Mouse (Mus musculus) liver, embryonic 15.5 days (tissue): ENCODE results near the gene 9230112D13Rik. TPM values are rescaled to one million over a fixed set of nuclear protein-coding genes. Genes with fewer than 3 reads are reported as not detected.

Experiments used
- ATAC-seq: fragments of 200-750 bp; cut with Nextera tagmentation; 2 replicates; pipeline ENCODE4 v1.8.0; 2017; ENCODE audit warnings: moderate number of reproducible peaks, mild to moderate bottlenecking, moderate library complexity; ENCODE audit not compliant: insufficient read depth
- H3K27ac ChIP-seq: fragments of 300-500 bp; sonication (generic); replicated peaks from 2 replicates; pipeline ENCODE4 v1.5.1; 2015; ENCODE audit warnings: mild to moderate bottlenecking, inconsistent platforms
- H3K27me3 ChIP-seq: fragments of 300-500 bp; sonication (generic); 2 replicates; pipeline ENCODE4 v1.6.1; 2015; ENCODE audit warnings: mild to moderate bottlenecking, inconsistent platforms
- H3K36me3 ChIP-seq: fragments of 300-500 bp; sonication (generic); replicated peaks from 2 replicates; pipeline ENCODE4 v1.6.1; 2015; ENCODE audit warnings: moderate library complexity, mild to moderate bottlenecking, inconsistent platforms
- H3K4me1 ChIP-seq: fragments of 300-500 bp; sonication (generic); replicated peaks from 2 replicates; pipeline ENCODE4 v1.6.1; 2015; ENCODE audit warnings: inconsistent platforms
- H3K4me2 ChIP-seq: fragments of 300-500 bp; sonication (generic); 2 replicates; pipeline ENCODE4 v1.6.1; 2015; ENCODE audit warnings: moderate library complexity, mild to moderate bottlenecking, inconsistent platforms
- H3K4me3 ChIP-seq: fragments of 300-500 bp; sonication (generic); replicated peaks from 2 replicates; pipeline ENCODE4 v1.5.1; 2015; ENCODE audit warnings: mild to moderate bottlenecking, inconsistent platforms
- H3K9ac ChIP-seq: fragments of 300-500 bp; sonication (generic); 2 replicates; pipeline ENCODE4 v1.6.1; 2015; ENCODE audit warnings: moderate library complexity, mild to moderate bottlenecking, inconsistent platforms
- H3K9me3 ChIP-seq: fragments of 300-500 bp; sonication (generic); replicated peaks from 2 replicates; pipeline ENCODE4 v1.6.1; 2016; ENCODE audit warnings: inconsistent platforms
- WGBS: fragments of 180-500 bp; shearing (Covaris S2); methylation state at CpG from one replicate; pipeline ENCODE4 v1.1.7; 2015; ENCODE audit warnings: mixed read lengths; ENCODE audit not compliant: insufficient replicate concordance; 5-methylcytosine and 5-hydroxymethylcytosine counted together
- polyA plus RNA-seq: library from polyadenylated mRNA; unstranded; fragments of >200 nt; fragmentation: Nextera tagmentation; extraction: Ambion mirVana; gene quantifications from 2 replicates; pipeline ENCODE4 v1.2.1, GENCODE M21; 2015

The 9230112D13Rik gene
- polyA plus RNA-seq, 1 experiment from 2014 or later: not detected

DNA sequence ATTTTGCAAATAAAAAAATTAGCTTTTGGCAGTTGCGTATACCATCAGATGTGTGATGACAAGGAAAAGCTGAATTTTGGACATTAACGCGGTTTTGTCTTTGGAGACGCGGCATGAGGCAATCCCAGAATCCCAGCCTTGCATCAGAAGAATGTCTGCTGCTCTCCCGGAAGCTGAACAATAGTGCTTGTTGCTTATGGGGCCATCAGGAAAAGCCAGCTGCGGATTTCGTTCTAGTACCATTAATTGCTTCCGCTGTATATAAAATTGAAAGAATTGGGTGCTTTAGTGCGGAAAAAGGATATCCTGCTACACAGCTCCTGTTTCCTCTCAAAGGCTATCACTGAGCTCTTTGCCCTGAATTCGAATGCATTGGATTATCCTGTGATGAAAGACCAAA lies 10.7 kb downstream of the 9230112D13Rik start:
- Histone ChIP-seq H3K36me3 (no peaks in the 10 kb centered on the region), H3K27ac (no peak overlapping the region), H3K9me3 (no peaks in the 10 kb centered on the region), H3K4me2 (no peak overlapping the region), H3K9ac (no peak overlapping the region), H3K27me3 (peaks cover 30% of the 10 kb centered on the region), H3K4me3 (no peak overlapping the region), H3K4me1 (peaks cover 11% of the 10 kb centered on the region)
- 17% methylated on average over 11 of the region's 11 CpGs for WGBS
- ATAC-seq: no peak

DNA sequence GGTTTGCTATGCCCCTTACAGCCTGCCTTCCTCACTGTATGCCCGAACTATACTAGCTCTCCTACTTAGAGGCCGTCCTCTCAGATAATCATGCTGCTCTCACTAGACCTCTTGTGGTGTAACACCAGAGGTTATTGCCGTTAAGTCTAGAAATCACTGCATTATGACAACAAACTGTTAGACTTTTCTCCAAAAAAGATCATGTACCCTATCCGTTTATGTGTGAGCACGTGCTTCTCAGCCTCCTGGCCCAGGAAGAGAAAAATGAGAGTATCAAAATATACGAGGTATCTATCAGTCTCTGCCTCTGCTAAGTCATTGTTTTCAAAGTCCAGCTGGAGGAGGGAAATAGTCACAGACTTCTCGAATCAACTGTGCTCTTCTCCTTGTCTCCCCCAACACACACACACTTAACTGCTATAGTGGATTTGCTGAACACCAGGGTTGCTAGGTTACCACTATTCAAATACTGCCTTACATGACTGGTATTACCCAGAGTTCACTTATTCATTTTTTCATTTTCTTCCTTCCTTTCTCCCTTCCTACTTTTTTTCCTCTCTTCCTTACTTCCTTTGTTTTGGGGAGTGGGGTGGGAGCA lies 13.7 kb downstream of the 9230112D13Rik start:
- Histone ChIP-seq H3K4me2 (no peak overlapping the region), H3K36me3 (no peaks in the 10 kb centered on the region), H3K27me3 (peaks cover 49% of the 10 kb centered on the region), H3K27ac (no peak overlapping the region), H3K9ac (no peak overlapping the region), H3K9me3 (no peaks in the 10 kb centered on the region), H3K4me3 (no peak overlapping the region), H3K4me1 (peaks cover 11% of the 10 kb centered on the region)
- no peak for ATAC-seq
- 24% methylated on average over 7 of the region's 7 CpGs for WGBS

- Histone ChIP-seq H3K4me2 (no peak overlapping the region), H3K9me3 (no peaks in the 10 kb centered on the region), H3K27ac (no peak overlapping the region), H3K36me3 (no peaks in the 10 kb centered on the region), H3K9ac (no peak overlapping the region), H3K4me1 (peaks cover 11% of the 10 kb centered on the region), H3K27me3 (peaks cover 53% of the 10 kb centered on the region), H3K4me3 (no peak overlapping the region)
- 26% methylated on average over 4 of the region's 4 CpGs for WGBS
- no peak for ATAC-seq
Measured at GRCm38 (mm10) chr14:34508187-34508840, 14.3 kb downstream of the 9230112D13Rik start.

- Histone ChIP-seq H3K27ac (no peak overlapping the region), H3K9ac (no peak overlapping the region), H3K4me2 (no peak overlapping the region), H3K27me3 (peaks cover 70% of the 10 kb centered on the region), H3K4me1 (peaks cover 21% of the 10 kb centered on the region), H3K9me3 (no peaks in the 10 kb centered on the region), H3K36me3 (no peaks in the 10 kb centered on the region), H3K4me3 (no peak overlapping the region)
- no peak for ATAC-seq
- WGBS: 18% methylated on average over 7 of the region's 7 CpGs
Measured at GRCm38 (mm10) chr14:34505309-34505708, 17.3 kb downstream of the 9230112D13Rik start.

DNA sequence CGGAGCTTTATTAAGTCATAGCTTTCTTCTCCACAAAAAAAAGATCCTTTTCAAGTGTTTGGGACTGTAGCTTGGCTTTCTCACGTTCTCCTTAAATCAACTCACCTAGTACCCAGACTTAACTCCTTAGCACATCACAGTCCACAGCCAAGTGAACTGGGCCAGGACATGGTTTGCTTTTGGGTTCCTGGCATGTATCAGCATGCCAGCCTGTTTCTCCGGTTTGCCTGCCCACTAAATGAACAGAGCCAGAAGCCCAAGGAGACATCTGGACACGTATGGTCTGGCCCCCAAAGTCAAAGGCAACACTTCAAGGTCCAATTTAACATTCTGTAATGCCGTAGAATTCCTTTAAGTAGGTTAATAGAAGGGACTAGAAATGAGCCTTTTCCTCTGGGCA lies 18.2 kb downstream of the 9230112D13Rik start:
- 69% methylated on average over 5 of the region's 5 CpGs for WGBS

DNA sequence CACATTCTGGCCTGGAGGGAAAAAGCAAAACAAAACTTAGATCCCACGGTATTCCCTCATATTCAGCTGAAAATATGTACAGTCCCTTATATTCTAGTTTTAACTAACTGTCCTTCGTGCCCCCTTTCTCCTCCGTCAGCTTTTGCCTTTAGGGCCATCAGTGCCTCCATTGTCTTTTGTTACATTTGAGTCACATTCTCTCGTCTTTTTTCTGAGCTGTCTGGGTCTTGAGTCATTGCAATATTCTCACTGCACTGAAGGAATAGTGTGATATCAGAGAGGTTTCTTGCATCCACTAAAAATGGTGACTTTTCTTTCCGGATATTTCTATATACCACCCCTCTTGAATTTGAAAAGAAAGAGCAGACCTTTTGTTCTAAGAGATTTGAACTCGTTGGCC lies 18.8 kb downstream of the 9230112D13Rik start:
- no peaks in the 10 kb centered on the region for H3K36me3 ChIP-seq
- H3K27ac ChIP-seq: no peak overlapping the region
- no peak overlapping the region for H3K9ac ChIP-seq
- no peak overlapping the region for H3K4me3 ChIP-seq
- H3K4me2 ChIP-seq: no peak overlapping the region
- H3K4me1 ChIP-seq: peaks cover 17% of the 10 kb centered on the region
- H3K27me3 ChIP-seq: peaks cover 83% of the 10 kb centered on the region
- 55% methylated on average over 6 of the region's 6 CpGs for WGBS
- no peaks in the 10 kb centered on the region for H3K9me3 ChIP-seq
- no peak for ATAC-seq

More for the DNA sequence above, 18.2 kb downstream of the 9230112D13Rik start:
- Histone ChIP-seq H3K27me3 (peaks cover 77% of the 10 kb centered on the region), H3K4me1 (peaks cover 21% of the 10 kb centered on the region), H3K9ac (no peak overlapping the region), H3K27ac (no peak overlapping the region), H3K4me2 (no peak overlapping the region), H3K4me3 (no peak overlapping the region), H3K9me3 (no peaks in the 10 kb centered on the region), H3K36me3 (no peaks in the 10 kb centered on the region)
- ATAC-seq: no peak

DNA sequence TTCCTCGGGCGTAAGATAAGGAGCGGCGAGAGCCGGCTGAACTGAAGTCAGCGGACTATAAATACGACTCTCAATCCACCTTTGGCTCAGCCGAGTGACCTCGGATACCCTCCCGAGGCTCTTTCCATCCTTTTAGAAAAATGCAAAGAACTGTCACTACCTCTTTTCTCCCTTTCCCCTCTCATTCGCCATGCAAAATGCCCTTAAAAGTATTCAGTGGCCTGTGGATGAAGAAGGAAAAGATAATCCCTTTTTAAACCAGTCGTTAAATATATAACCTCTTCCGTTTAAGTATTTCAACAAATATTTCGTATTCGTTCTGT lies 19.3 kb downstream of the 9230112D13Rik start, which contains the start of gene Bmpr1a:
Bmpr1a (minus strand) TSS at position 17 of the 323 bp plus-strand sequence.
- peak within 1 kb of the TSS; percentile 76 for H3K27ac ChIP-seq
- peaks cover 14% of the 10 kb centered on the region for H3K4me1 ChIP-seq
- peak within 1 kb of the TSS; percentile 55 for H3K9ac ChIP-seq
- peaks cover 86% of the 10 kb centered on the region for H3K27me3 ChIP-seq
- peak within 1 kb of the TSS; percentile 79 for H3K4me2 ChIP-seq
- H3K4me3 ChIP-seq: peak within 1 kb of the TSS; percentile 66
- no peaks in the 10 kb centered on the region for H3K9me3 ChIP-seq
- 11% methylated on average over 15 of the region's 15 CpGs for whole genome bisulfite sequencing
- no peaks in the 10 kb centered on the region for H3K36me3 ChIP-seq
- no peak for ATAC-seq

GRCm38 (mm10) chr14:34502475-34503324 lies 19.9 kb downstream of the 9230112D13Rik start:
- peak overlapping the region; percentile 79 for H3K4me2 ChIP-seq
- peak overlapping the region; percentile 55 for H3K9ac ChIP-seq
- peaks cover 11% of the 10 kb centered on the region for H3K4me1 ChIP-seq
- H3K27ac ChIP-seq: peak overlapping the region; percentile 76
- no peaks in the 10 kb centered on the region for H3K9me3 ChIP-seq
- peak; percentile 82 for ATAC-seq
- WGBS: under 1% methylated on average over 99 of the region's 115 CpGs
- H3K4me3 ChIP-seq: peak overlapping the region; percentile 66
- H3K27me3 ChIP-seq: peaks cover 88% of the 10 kb centered on the region
- H3K36me3 ChIP-seq: no peaks in the 10 kb centered on the region

DNA sequence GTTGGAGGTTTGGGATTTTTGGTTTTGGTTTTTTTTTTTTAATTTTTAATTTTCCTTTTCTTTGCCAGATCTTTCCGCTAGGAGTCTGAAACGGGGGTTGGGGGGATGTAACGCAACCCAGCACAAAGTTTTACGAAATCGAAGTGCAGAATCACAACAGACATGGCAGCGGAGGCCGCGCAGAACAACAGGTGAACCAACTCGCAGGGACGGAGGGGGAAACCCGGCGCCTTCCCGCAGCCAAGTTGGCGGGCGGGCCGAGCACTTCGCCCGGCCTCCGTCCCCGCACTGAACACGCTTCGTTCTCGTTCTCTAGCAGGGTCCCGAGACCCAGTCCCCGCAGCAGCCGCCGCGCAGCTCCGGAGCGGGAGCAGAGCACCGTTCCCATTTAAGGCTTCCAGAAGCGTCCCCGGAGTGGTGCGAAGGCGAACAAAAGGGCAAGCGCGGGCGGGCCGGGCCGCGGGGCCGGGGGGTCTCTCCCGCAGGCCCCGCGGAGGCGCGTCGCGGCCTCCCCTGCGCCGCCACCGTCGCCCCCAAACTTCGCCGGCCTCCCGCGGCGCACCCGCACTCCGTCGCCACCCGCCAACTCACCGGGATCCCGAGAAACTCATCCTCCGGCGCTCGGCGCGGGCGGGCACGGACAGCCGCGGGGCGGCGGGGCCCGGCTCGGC lies 20.7 kb downstream of the 9230112D13Rik start:
- Histone ChIP-seq H3K4me2 (peak overlapping the region; percentile 79), H3K4me3 (peak overlapping the region; percentile 66), H3K9ac (peak overlapping the region; percentile 54), H3K36me3 (no peaks in the 10 kb centered on the region), H3K27ac (peak overlapping the region; percentile 76), H3K4me1 (peaks cover 11% of the 10 kb centered on the region), H3K27me3 (peaks cover 89% of the 10 kb centered on the region), H3K9me3 (no peaks in the 10 kb centered on the region)
- under 1% methylated on average over 77 of the region's 77 CpGs for WGBS
- no peak for ATAC-seq

- peaks cover 11% of the 10 kb centered on the region for H3K4me1 ChIP-seq
- no peak for ATAC-seq
- peak overlapping the region; percentile 66 for H3K4me3 ChIP-seq
- no peaks in the 10 kb centered on the region for H3K36me3 ChIP-seq
- H3K4me2 ChIP-seq: peak overlapping the region; percentile 79
- peaks cover 85% of the 10 kb centered on the region for H3K27me3 ChIP-seq
- peak overlapping the region; percentile 76; the same call in 1 of the 2 replicates for H3K27ac ChIP-seq
- H3K9ac ChIP-seq: peak overlapping the region; percentile 54; the same call in 1 of the 2 replicates
- no peaks in the 10 kb centered on the region for H3K9me3 ChIP-seq
- WGBS: 1% methylated on average over 16 of the region's 16 CpGs
Measured at GRCm38 (mm10) chr14:34501447-34501803, 21.2 kb downstream of the 9230112D13Rik start.

DNA sequence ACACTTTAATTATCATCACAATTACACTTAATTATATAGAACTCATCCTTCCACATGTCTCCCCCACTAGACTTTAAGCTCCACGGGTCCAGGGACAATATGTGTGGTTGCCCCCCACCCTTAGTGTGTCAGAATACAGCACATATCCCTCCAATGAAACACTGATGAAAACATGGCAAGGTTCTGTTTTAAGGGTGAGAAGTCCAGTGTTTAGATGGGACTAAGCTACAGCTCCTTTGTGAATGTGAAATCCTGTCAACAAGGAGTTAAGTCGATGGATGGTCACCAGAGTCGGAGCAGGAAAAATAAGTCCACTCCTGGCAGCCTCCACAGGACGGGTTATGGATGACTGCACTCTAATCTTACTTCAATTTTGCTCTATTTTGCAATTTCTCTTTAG lies 22.3 kb downstream of the 9230112D13Rik start:
- Histone ChIP-seq H3K9me3 (no peaks in the 10 kb centered on the region), H3K4me3 (no peak overlapping the region), H3K36me3 (no peaks in the 10 kb centered on the region), H3K27me3 (peaks cover 79% of the 10 kb centered on the region), H3K4me2 (no peak overlapping the region; the same call in 1 of the 2 replicates), H3K9ac (no peak overlapping the region), H3K27ac (no peak overlapping the region), H3K4me1 (peaks cover 11% of the 10 kb centered on the region)
- ATAC-seq: no peak
- 22% methylated on average over 4 of the region's 4 CpGs for WGBS
